Mouse (Mus musculus): ENCODE results near the gene Asl. TPM values are rescaled to one million over a fixed set of nuclear protein-coding genes. Genes with fewer than 3 reads are reported as not detected.

Gene Asl
- total and polyA plus RNA-seq, 2 experiments from 2014 or later: 39.1 to 52.8 TPM

- Histone ChIP-seq H3K27me3 (ENCODE audit: insufficient read depth, low read length) (no peaks in the 10 kb centered on the region), H3K9me3 (ENCODE audit: low read length) (no peaks in the 10 kb centered on the region), H3K27ac (ENCODE audit: low read depth, low read length) (no peak overlapping the region), H3K9ac (replicated peaks; ENCODE audit: low read length, poor library complexity, severe bottlenecking) (no peak overlapping the region), H3K4me2 (ENCODE audit: low read depth, low read length, poor library complexity, severe bottlenecking) (no peak overlapping the region), H3K4me3 (ENCODE audit: low read depth, low read length) (no peak overlapping the region), H3K4me1 (ENCODE audit: insufficient read depth, low read length) (no peaks in the 10 kb centered on the region), H3K36me3 (ENCODE audit: insufficient read depth, low read length) (no peaks in the 10 kb centered on the region)
- WGBS: 77% methylated on average over 3 of the region's 3 CpGs
- DNase-seq (ENCODE audit: low spot score): no peak
- no peak for TF ChIP-seq CTCF (IDR thresholded peaks at IDR 0.05)
- ATAC-seq (ENCODE audit: low FRiP score): no peak
Observed at GRCm38 (mm10) chr5:130067841-130068264, 38.8 kb upstream of the Asl start.

- 97% methylated on average over 1 of the region's 1 CpGs for WGBS
- ATAC-seq (ENCODE audit: low FRiP score): no peak
- Histone ChIP-seq H3K4me3 (ENCODE audit: low read depth, low read length) (no peak overlapping the region), H3K4me2 (ENCODE audit: low read depth, low read length, poor library complexity, severe bottlenecking) (no peak overlapping the region), H3K36me3 (ENCODE audit: insufficient read depth, low read length) (no peaks in the 10 kb centered on the region; the same call in 1 of the 2 replicates), H3K27ac (ENCODE audit: low read depth, low read length) (no peak overlapping the region), H3K9ac (replicated peaks; ENCODE audit: low read length, poor library complexity, severe bottlenecking) (no peak overlapping the region), H3K9me3 (ENCODE audit: low read length) (no peaks in the 10 kb centered on the region), H3K4me1 (ENCODE audit: insufficient read depth, low read length) (no peaks in the 10 kb centered on the region), H3K27me3 (ENCODE audit: insufficient read depth, low read length) (no peaks in the 10 kb centered on the region)
- DNase-seq (ENCODE audit: low spot score): no peak
- TF ChIP-seq CTCF (IDR thresholded peaks at IDR 0.05): peak; percentile 49
Observed at GRCm38 (mm10) chr5:130065579-130065978, 36.5 kb upstream of the Asl start.

- DNase-seq (ENCODE audit: low spot score) (no peak), ATAC-seq (ENCODE audit: low FRiP score) (no peak)
- Histone ChIP-seq H3K4me3 (ENCODE audit: low read depth, low read length) (no peak overlapping the region), H3K9ac (replicated peaks; ENCODE audit: low read length, poor library complexity, severe bottlenecking) (no peak overlapping the region), H3K4me1 (ENCODE audit: insufficient read depth, low read length) (no peaks in the 10 kb centered on the region), H3K27ac (ENCODE audit: low read depth, low read length) (no peak overlapping the region), H3K36me3 (ENCODE audit: insufficient read depth, low read length) (peaks cover 8% of the 10 kb centered on the region; the same call in 1 of the 2 replicates), H3K4me2 (ENCODE audit: low read depth, low read length, poor library complexity, severe bottlenecking) (no peak overlapping the region), H3K9me3 (ENCODE audit: low read length) (no peaks in the 10 kb centered on the region), H3K27me3 (ENCODE audit: insufficient read depth, low read length) (no peaks in the 10 kb centered on the region)
- 72% methylated on average over 2 of the region's 2 CpGs for WGBS
- TF ChIP-seq CTCF (IDR thresholded peaks at IDR 0.05): no peak
Observed at GRCm38 (mm10) chr5:130063760-130064159, 34.7 kb upstream of the Asl start.

GRCm38 (mm10) chr5:130062096-130062495, 33.0 kb upstream of the Asl start:
- no peak for TF ChIP-seq CTCF (IDR thresholded peaks at IDR 0.05)
- no peak overlapping the region for H3K4me3 ChIP-seq (ENCODE audit: low read depth, low read length)
- H3K36me3 ChIP-seq (ENCODE audit: insufficient read depth, low read length): peaks cover 8% of the 10 kb centered on the region; the same call in 1 of the 2 replicates
- DNase-seq (ENCODE audit: low spot score) (no peak), ATAC-seq (ENCODE audit: low FRiP score) (no peak)
- no peak overlapping the region for H3K9ac ChIP-seq (replicated peaks; ENCODE audit: low read length, poor library complexity, severe bottlenecking)
- 76% methylated on average over 2 of the region's 2 CpGs for WGBS
- no peaks in the 10 kb centered on the region for H3K4me1 ChIP-seq (ENCODE audit: insufficient read depth, low read length)
- H3K27ac ChIP-seq (ENCODE audit: low read depth, low read length): 0 out of 2 replicates have a peak overlapping the region, but pooled peaks have one; percentile 12
- H3K4me2 ChIP-seq (ENCODE audit: low read depth, low read length, poor library complexity, severe bottlenecking): no peak overlapping the region
- no peaks in the 10 kb centered on the region for H3K27me3 ChIP-seq (ENCODE audit: insufficient read depth, low read length)
- H3K9me3 ChIP-seq (ENCODE audit: low read length): no peaks in the 10 kb centered on the region

GRCm38 (mm10) chr5:130060329-130060665, 31.2 kb upstream of the Asl start:
- 91% methylated on average over 4 of the region's 4 CpGs for WGBS
- ATAC-seq (ENCODE audit: low FRiP score) (no peak), DNase-seq (ENCODE audit: low spot score) (no peak)
- Histone ChIP-seq H3K4me1 (ENCODE audit: insufficient read depth, low read length) (no peaks in the 10 kb centered on the region), H3K9me3 (ENCODE audit: low read length) (no peaks in the 10 kb centered on the region), H3K4me3 (ENCODE audit: low read depth, low read length) (no peak overlapping the region), H3K27me3 (ENCODE audit: insufficient read depth, low read length) (no peaks in the 10 kb centered on the region), H3K36me3 (ENCODE audit: insufficient read depth, low read length) (peaks cover 8% of the 10 kb centered on the region; the same call in 1 of the 2 replicates), H3K9ac (replicated peaks; ENCODE audit: low read length, poor library complexity, severe bottlenecking) (no peak overlapping the region), H3K27ac (ENCODE audit: low read depth, low read length) (no peak overlapping the region), H3K4me2 (ENCODE audit: low read depth, low read length, poor library complexity, severe bottlenecking) (no peak overlapping the region)
- TF ChIP-seq CTCF (IDR thresholded peaks at IDR 0.05): no peak

GRCm38 (mm10) chr5:130059413-130060328, 30.6 kb upstream of the Asl start:
- no peak for ATAC-seq (ENCODE audit: low FRiP score)
- no peak overlapping the region for H3K27ac ChIP-seq (ENCODE audit: low read depth, low read length)
- no peaks in the 10 kb centered on the region for H3K9me3 ChIP-seq (ENCODE audit: low read length)

More at GRCm38 (mm10) chr5:130059413-130060328, 30.6 kb upstream of the Asl start:
- Histone ChIP-seq H3K4me3 (ENCODE audit: low read depth, low read length) (no peak overlapping the region), H3K4me1 (ENCODE audit: insufficient read depth, low read length) (no peaks in the 10 kb centered on the region), H3K36me3 (ENCODE audit: insufficient read depth, low read length) (peaks cover 8% of the 10 kb centered on the region; the same call in 1 of the 2 replicates), H3K9ac (replicated peaks; ENCODE audit: low read length, poor library complexity, severe bottlenecking) (no peak overlapping the region), H3K27me3 (ENCODE audit: insufficient read depth, low read length) (no peaks in the 10 kb centered on the region), H3K4me2 (ENCODE audit: low read depth, low read length, poor library complexity, severe bottlenecking) (no peak overlapping the region)
- 66% methylated on average over 12 of the region's 12 CpGs for WGBS
- TF ChIP-seq CTCF (IDR thresholded peaks at IDR 0.05): no peak
- no peak for DNase-seq (ENCODE audit: low spot score)
